20 mouse cellular contexts compared by ENCODE assay signal in the genomic region with DNA sequence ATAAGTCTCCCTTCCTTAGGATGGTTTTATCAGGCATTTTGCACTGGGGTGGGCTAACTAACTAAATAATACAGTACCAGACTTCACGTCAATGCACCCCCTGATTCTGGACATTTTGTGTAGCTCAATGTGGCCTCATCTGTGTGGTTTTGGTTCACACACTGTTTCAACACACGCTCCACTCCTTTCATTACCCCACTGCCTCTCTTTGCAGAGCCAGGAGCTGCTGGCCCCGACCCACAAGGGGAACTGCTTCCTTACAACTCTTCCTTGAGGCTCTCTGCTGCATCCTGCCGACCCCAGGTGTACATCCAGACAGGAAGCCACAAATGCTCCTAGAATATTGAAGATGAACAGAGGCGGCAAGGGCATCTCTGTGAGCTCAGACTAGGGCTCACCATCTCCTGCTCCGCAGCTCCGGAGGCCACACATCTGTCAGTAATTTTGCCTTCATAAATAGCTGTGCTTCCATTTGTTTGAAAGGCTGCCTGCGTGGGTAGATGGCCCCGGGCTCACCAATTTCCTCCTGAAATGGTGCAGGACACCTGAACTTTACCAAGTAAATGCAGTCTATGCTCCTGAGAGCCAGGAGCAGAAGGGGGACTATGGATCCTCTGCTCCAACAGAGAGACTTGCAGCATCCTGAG. TPM values are rescaled to one million over a fixed set of nuclear protein-coding genes. Genes with fewer than 3 reads are reported as not detected.
DNase-seq lines count a peak whose midpoint lies in the region; ATAC-seq and TF ChIP-seq lines count a peak whose summit lies in the region.
"Had no signal": no experiment of that assay in that cellular context is flagged by ENCODE, and none has a peak within 500 bp of the region (broad histone marks: within the 10 kb centered on the region; RNA-seq: fewer than 3 reads in every experiment).

No protein-coding gene starts in this region.

- no peak for DNase-seq in forebrain, embryonic 10.5 days (ENCODE audit: extremely low spot score, low spot score)
- no peak for DNase-seq in forebrain, postnatal 0 days
- no peak for DNase-seq in lung, embryonic 14.5 days
- DNase-seq in lung, adult 2 months: no peak
- no peak for DNase-seq in thymus, postnatal 25 days
- DNase-seq: adrenal gland, postnatal 10 days; cerebellum, adult 11-12 months; gastrocnemius, adult 2 months; heart, adult 11 months; kidney, adult 18-20 months; liver, embryonic 13.5 days had no signal

- no peak for TF ChIP-seq POLR2A in lung, adult 2 months (IDR thresholded peaks at IDR 0.05; ENCODE audit: borderline replicate concordance, extremely low read depth, low read depth, low read length)

- H3K4me2 ChIP-seq in forebrain, postnatal 0 days (ENCODE audit: low read depth): no peak overlapping the region
- no peak overlapping the region for H3K4me2 ChIP-seq in lung, embryonic 14.5 days
- no peak overlapping the region for H3K4me2 ChIP-seq in neural tube, embryonic 15.5 days
- H3K4me2 ChIP-seq: heart, embryonic 15.5 days; hindbrain, embryonic 12.5 days; liver, embryonic 13.5 days; neural tube, embryonic 12.5 days had no signal

- ATAC-seq in forebrain, postnatal 0 days: no peak
- ATAC-seq in lung, embryonic 14.5 days (ENCODE audit: insufficient read depth): no peak
- peak; percentile 4 to 54; a peak in 2 of 4 replicates for ATAC-seq in hematopoietic stem cell, adult 5-6 weeks (replicated peaks in 1 of 2; ENCODE audit: insufficient read depth in 1 of 2, low FRiP score in 2 of 2, low TSS enrichment in 1 of 2, low read depth in 1 of 2, poor library complexity in 2 of 2, severe bottlenecking in 2 of 2)
- no peak for ATAC-seq in neural tube, embryonic 15.5 days (ENCODE audit: low FRiP score)
- no peak for ATAC-seq in megakaryocyte-erythroid progenitor cell, adult 5-6 weeks (replicated peaks; ENCODE audit: low FRiP score, low TSS enrichment, poor library complexity, severe bottlenecking)
- ATAC-seq: forebrain, embryonic 16.5 days had no signal

- H3K4me1 ChIP-seq in forebrain, embryonic 10.5 days: peaks cover 23% of the 10 kb centered on the region
- H3K4me1 ChIP-seq in forebrain, postnatal 0 days (ENCODE audit: insufficient read depth): no peaks in the 10 kb centered on the region
- peaks cover 16% of the 10 kb centered on the region for H3K4me1 ChIP-seq in lung, embryonic 14.5 days (ENCODE audit: insufficient read depth)
- no peaks in the 10 kb centered on the region for H3K4me1 ChIP-seq in lung, adult 2 months (ENCODE audit: control insufficient read depth, insufficient read depth, low read length)
- peaks cover 6% of the 10 kb centered on the region; the same call in 1 of the 2 replicates for H3K4me1 ChIP-seq in neural tube, embryonic 15.5 days
- H3K4me1 ChIP-seq: liver, embryonic 13.5 days; neural tube, embryonic 12.5 days had no signal

- H3K36me3 ChIP-seq in forebrain, embryonic 10.5 days (replicated peaks): no peaks in the 10 kb centered on the region
- H3K36me3 ChIP-seq in forebrain, postnatal 0 days (ENCODE audit: insufficient read depth): no peaks in the 10 kb centered on the region
- H3K36me3 ChIP-seq in lung, embryonic 14.5 days (ENCODE audit: insufficient read depth): no peaks in the 10 kb centered on the region
- H3K36me3 ChIP-seq in neural tube, embryonic 15.5 days: no peaks in the 10 kb centered on the region
- H3K36me3 ChIP-seq: heart, embryonic 15.5 days; hindbrain, embryonic 12.5 days; liver, embryonic 13.5 days; neural tube, embryonic 12.5 days had no signal

- H3K9me3 ChIP-seq in forebrain, embryonic 10.5 days: no peaks in the 10 kb centered on the region
- no peaks in the 10 kb centered on the region for H3K9me3 ChIP-seq in forebrain, postnatal 0 days (ENCODE audit: low read length)
- H3K9me3 ChIP-seq in lung, embryonic 14.5 days (ENCODE audit: low read depth, low read length): no peaks in the 10 kb centered on the region
- no peaks in the 10 kb centered on the region for H3K9me3 ChIP-seq in neural tube, embryonic 15.5 days (replicated peaks)
- H3K9me3 ChIP-seq: heart, embryonic 15.5 days; hindbrain, embryonic 12.5 days; liver, embryonic 13.5 days; neural tube, embryonic 12.5 days had no signal

- H3K27me3 ChIP-seq in forebrain, embryonic 10.5 days (ENCODE audit: poor library complexity, severe bottlenecking): peaks cover 54% of the 10 kb centered on the region
- H3K27me3 ChIP-seq in forebrain, postnatal 0 days (ENCODE audit: insufficient read depth, low read length): no peaks in the 10 kb centered on the region
- H3K27me3 ChIP-seq in lung, embryonic 14.5 days (ENCODE audit: insufficient read depth, low read length): no peaks in the 10 kb centered on the region
- no peaks in the 10 kb centered on the region for H3K27me3 ChIP-seq in neural tube, embryonic 15.5 days (replicated peaks)
- H3K27me3 ChIP-seq: hindbrain, embryonic 12.5 days had no signal

- H3K9ac ChIP-seq in forebrain, postnatal 0 days: no peak overlapping the region
- H3K9ac ChIP-seq in lung, embryonic 14.5 days: no peak overlapping the region
- H3K9ac ChIP-seq in neural tube, embryonic 15.5 days (replicated peaks): no peak overlapping the region
- H3K9ac ChIP-seq: heart, embryonic 15.5 days; hindbrain, embryonic 12.5 days; liver, embryonic 13.5 days; neural tube, embryonic 12.5 days had no signal

- H3K27ac ChIP-seq in forebrain, embryonic 10.5 days: peak overlapping the region; percentile 58
- no peak overlapping the region for H3K27ac ChIP-seq in forebrain, postnatal 0 days (ENCODE audit: low read depth, low read length)
- peak overlapping the region; percentile 18; the same call in 1 of the 2 replicates for H3K27ac ChIP-seq in lung, embryonic 14.5 days (ENCODE audit: low read depth)
- H3K27ac ChIP-seq in neural tube, embryonic 15.5 days (replicated peaks): 0 out of 2 replicates have a peak overlapping the region, but pooled peaks have one; percentile 18
- H3K27ac ChIP-seq: gastrocnemius, adult 2 months; heart, embryonic 15.5 days; hindbrain, embryonic 12.5 days; liver, embryonic 13.5 days; neural tube, embryonic 12.5 days had no signal

- WGBS in forebrain, embryonic 10.5 days: 68% methylated on average over 9 of the region's 9 CpGs
- 78% methylated on average over 9 of the region's 9 CpGs for WGBS in forebrain, postnatal 0 days
- WGBS in lung, embryonic 14.5 days: 37% methylated on average over 9 of the region's 9 CpGs
- WGBS in lung, adult 2 months: 40% methylated on average over 9 of the region's 9 CpGs
- 74% methylated on average over 9 of the region's 9 CpGs for whole genome bisulfite sequencing in neural tube, embryonic 15.5 days

- H3K4me3 ChIP-seq in forebrain, embryonic 10.5 days: no peak overlapping the region
- H3K4me3 ChIP-seq in forebrain, postnatal 0 days (ENCODE audit: low read depth, low read length): no peak overlapping the region
- H3K4me3 ChIP-seq in lung, embryonic 14.5 days (ENCODE audit: low read depth, low read length): no peak overlapping the region
- H3K4me3 ChIP-seq in lung, adult 2 months (replicated peaks; ENCODE audit: extremely low read depth, low read depth, low read length): no peak overlapping the region
- no peak overlapping the region for H3K4me3 ChIP-seq in neural tube, embryonic 15.5 days (replicated peaks)
- H3K4me3 ChIP-seq: erythroblast, embryonic 14.5 days; gastrocnemius, adult 2 months; heart, embryonic 15.5 days; hindbrain, embryonic 12.5 days; liver, embryonic 13.5 days; megakaryocyte, embryonic 14.5 days; neural tube, embryonic 12.5 days had no signal

- no peak for TF ChIP-seq CTCF in forebrain, postnatal 0 days (IDR thresholded peaks at IDR 0.05; ENCODE audit: low read depth)
- TF ChIP-seq CTCF in lung, embryonic 14.5 days (IDR thresholded peaks at IDR 0.05; ENCODE audit: low read depth): no peak
- TF ChIP-seq CTCF in lung, adult 2 months (IDR thresholded peaks at IDR 0.05; ENCODE audit: insufficient read depth, low read length): no peak

RNA-seq across cellular contexts. Expression of a gene that starts 17.8 kb away (rescaled TPM):
- 17.9 and 22.3 TPM in 2 replicates for polyA plus RNA-seq in forebrain, embryonic 10.5 days (2016; fragmentation: Nextera tagmentation; extraction: Ambion mirVana)
- 6.6 and 8.2 TPM in 2 replicates for total RNA-seq in forebrain, postnatal 0 days (2014; rRNA removed)
- 3.1 and 4.6 TPM in 2 replicates for polyA plus RNA-seq in forebrain, postnatal 0 days (2015; fragmentation: Nextera tagmentation; extraction: Ambion mirVana)
- polyA plus RNA-seq in lung, embryonic 14.5 days (2014; fragmentation: Nextera tagmentation; extraction: Ambion mirVana): 64.8 and 71.5 TPM in 2 replicates
- 86.3 and 92.3 TPM in 2 replicates for polyA plus RNA-seq in lung, adult 2 months (2012; rRNA removed)
- 0.50 TPM in 1 of 2 replicates, not detected in the other for total RNA-seq in hematopoietic stem cell, adult 5-6 weeks (2017)
- polyA plus RNA-seq in neural tube, embryonic 15.5 days (2015; fragmentation: Nextera tagmentation; extraction: Ambion mirVana): 4.2 and 8.8 TPM in 2 replicates
- 1.4 TPM in 1 of 2 replicates, not detected in the other for total RNA-seq in megakaryocyte-erythroid progenitor cell, adult 5-6 weeks (2014; fragmentation: Nextera tagmentation)
- not detected in 2 replicates for total RNA-seq in megakaryocyte-erythroid progenitor cell, adult 5-6 weeks (2017)

Comparison
In these comparisons a context has a peak if more than half of its experiments do, and no peak if none do; other contexts are left out.
1. ATAC-seq: peak in hematopoietic stem cell, adult 5-6 weeks (2 of 2); none in forebrain, postnatal 0 days (single experiment), lung, embryonic 14.5 days (single experiment), neural tube, embryonic 15.5 days (single experiment) and megakaryocyte-erythroid progenitor cell, adult 5-6 weeks (single experiment).